Mouse (Mus musculus): ENCODE results near the gene Zfp646. TPM values are rescaled to one million over a fixed set of nuclear protein-coding genes. Genes with fewer than 3 reads are reported as not detected.
"Not testable (repeated sequence)": the region's sequence is repeated elsewhere in the genome, so short reads cannot be mapped to it uniquely, and the experiment has no call there.

The Zfp646 gene
- polyA plus RNA-seq, 1 experiment from 2014 or later: 6.3 TPM

- Histone ChIP-seq H3K9ac (replicated peaks; ENCODE audit: low read depth) (no peak overlapping the region), H3K36me3 (ENCODE audit: insufficient read depth, low read length) (peaks cover 23% of the 10 kb centered on the region; the same call in 1 of the 2 replicates), H3K4me2 (replicated peaks; ENCODE audit: low read depth, low read length) (no peak overlapping the region), H3K4me3 (ENCODE audit: low read depth, low read length) (no peak overlapping the region), H3K27me3 (replicated peaks; ENCODE audit: insufficient read depth, low read length) (no peaks in the 10 kb centered on the region), H3K9me3 (ENCODE audit: low read length) (no peaks in the 10 kb centered on the region), H3K27ac (ENCODE audit: low read length) (no peak overlapping the region), H3K4me1 (ENCODE audit: insufficient read depth, low read depth, low read length) (no peaks in the 10 kb centered on the region)
- TF ChIP-seq EP300 (IDR thresholded peaks at IDR 0.05) (no peak), CTCF (IDR thresholded peaks at IDR 0.05) (no peak)
- DNase-seq (ENCODE audit: low spot score) (no peak), ATAC-seq (no peak)
- 74% methylated on average over 3 of the region's 3 CpGs for WGBS
These were observed 11.8 kb downstream of the Zfp646 start for GRCm38 (mm10) chr7:127887781-127888180.

- ATAC-seq (no peak), DNase-seq (ENCODE audit: low spot score) (no peak)
- Histone ChIP-seq H3K4me3 (ENCODE audit: low read depth, low read length) (no peak overlapping the region), H3K4me2 (replicated peaks; ENCODE audit: low read depth, low read length) (no peak overlapping the region), H3K9me3 (ENCODE audit: low read length) (no peaks in the 10 kb centered on the region), H3K36me3 (ENCODE audit: insufficient read depth, low read length) (peaks cover 17% of the 10 kb centered on the region; the same call in 1 of the 2 replicates), H3K27ac (ENCODE audit: low read length) (no peak overlapping the region), H3K9ac (replicated peaks; ENCODE audit: low read depth) (no peak overlapping the region), H3K27me3 (replicated peaks; ENCODE audit: insufficient read depth, low read length) (no peaks in the 10 kb centered on the region), H3K4me1 (ENCODE audit: insufficient read depth, low read depth, low read length) (no peaks in the 10 kb centered on the region)
- TF ChIP-seq CTCF (IDR thresholded peaks at IDR 0.05): no peak
- TF ChIP-seq EP300 (IDR thresholded peaks at IDR 0.05): no peak
- 69% methylated on average over 3 of the region's 3 CpGs for WGBS
These were observed 12.8 kb downstream of the Zfp646 start for GRCm38 (mm10) chr7:127888821-127889220.

- DNase-seq (ENCODE audit: low spot score) (peak; percentile 58), ATAC-seq (no peak)
- H3K27ac ChIP-seq (ENCODE audit: low read length): no peak within 1 kb of the TSS
- no peaks in the 10 kb centered on the region for H3K27me3 ChIP-seq (replicated peaks; ENCODE audit: insufficient read depth, low read length)
- peaks cover 10% of the 10 kb centered on the region; the same call in 1 of the 2 replicates for H3K36me3 ChIP-seq (ENCODE audit: insufficient read depth, low read length)
- 27% methylated on average over 4 of the region's 4 CpGs for WGBS
- no peaks in the 10 kb centered on the region for H3K9me3 ChIP-seq (ENCODE audit: low read length)
- TF ChIP-seq EP300 (IDR thresholded peaks at IDR 0.05) (no peak), CTCF (IDR thresholded peaks at IDR 0.05) (no peak)
- peaks cover 6% of the 10 kb centered on the region; the same call in 1 of the 2 replicates for H3K4me1 ChIP-seq (ENCODE audit: insufficient read depth, low read depth, low read length)
- H3K9ac ChIP-seq (replicated peaks; ENCODE audit: low read depth): no peak within 1 kb of the TSS
- H3K4me3 ChIP-seq (ENCODE audit: low read depth, low read length): no peak within 1 kb of the TSS
- no peak within 1 kb of the TSS for H3K4me2 ChIP-seq (replicated peaks; ENCODE audit: low read depth, low read length)
These were observed 14.8 kb downstream of the Zfp646 start, which contains the start of gene Prss53 for GRCm38 (mm10) chr7:127890798-127891197. Gene Prss53 (minus strand): TSS chr7:127890970.

- 50% methylated on average over 5 of the region's 5 CpGs for WGBS
- DNase-seq (ENCODE audit: low spot score): peak; percentile 46
- Histone ChIP-seq H3K9me3 (ENCODE audit: low read length) (no peaks in the 10 kb centered on the region), H3K36me3 (ENCODE audit: insufficient read depth, low read length) (no peaks in the 10 kb centered on the region), H3K4me1 (ENCODE audit: insufficient read depth, low read depth, low read length) (peaks cover 6% of the 10 kb centered on the region; the same call in 1 of the 2 replicates), H3K27ac (ENCODE audit: low read length) (no peak overlapping the region), H3K4me3 (ENCODE audit: low read depth, low read length) (no peak overlapping the region), H3K9ac (replicated peaks; ENCODE audit: low read depth) (0 out of 2 replicates have a peak overlapping the region, but pooled peaks have one; percentile 48), H3K4me2 (replicated peaks; ENCODE audit: low read depth, low read length) (peak overlapping the region; percentile 76), H3K27me3 (replicated peaks; ENCODE audit: insufficient read depth, low read length) (no peaks in the 10 kb centered on the region)
- no peak for ATAC-seq
- no peak for TF ChIP-seq EP300 (IDR thresholded peaks at IDR 0.05)
- peak; percentile 12; the same call in 1 of the 2 replicates for TF ChIP-seq CTCF (IDR thresholded peaks at IDR 0.05)
These were observed 18.5 kb downstream of the Zfp646 start for GRCm38 (mm10) chr7:127894480-127894879.

- WGBS: under 1% methylated on average over 26 of the region's 26 CpGs
- Histone ChIP-seq H3K4me2 (replicated peaks; ENCODE audit: low read depth, low read length) (peak within 1 kb of the TSS; percentile 76), H3K9me3 (ENCODE audit: low read length) (no peaks in the 10 kb centered on the region), H3K4me3 (ENCODE audit: low read depth, low read length) (peak within 1 kb of the TSS; percentile 64), H3K9ac (replicated peaks; ENCODE audit: low read depth) (peak within 1 kb of the TSS; percentile 48), H3K27ac (ENCODE audit: low read length) (peak within 1 kb of the TSS; percentile 79), H3K27me3 (replicated peaks; ENCODE audit: insufficient read depth, low read length) (no peaks in the 10 kb centered on the region), H3K36me3 (ENCODE audit: insufficient read depth, low read length) (no peaks in the 10 kb centered on the region), H3K4me1 (ENCODE audit: insufficient read depth, low read depth, low read length) (peaks cover 6% of the 10 kb centered on the region; the same call in 1 of the 2 replicates)
- TF ChIP-seq EP300 (IDR thresholded peaks at IDR 0.05) (no peak), CTCF (IDR thresholded peaks at IDR 0.05) (peak; percentile 67)
- ATAC-seq (peak; percentile 98), DNase-seq (ENCODE audit: low spot score) (peak; percentile 99)
These were observed 19.4 kb downstream of the Zfp646 start, which contains the start of the genes Gm21974 and Vkorc1 for GRCm38 (mm10) chr7:127895442-127895841. Gene Gm21974 (minus strand): TSS chr7:127895454. Gene Vkorc1 (minus strand): TSS chr7:127895617.

GRCm38 (mm10) chr7:127895891-127896290 lies 19.9 kb downstream of the Zfp646 start:
- 65% methylated on average over 7 of the region's 7 CpGs for WGBS
- not testable (repeated sequence) for H3K4me3 ChIP-seq (ENCODE audit: low read depth, low read length); H3K9ac ChIP-seq (replicated peaks; ENCODE audit: low read depth); H3K36me3 ChIP-seq (ENCODE audit: insufficient read depth, low read length); H3K27ac ChIP-seq (ENCODE audit: low read length); H3K27me3 ChIP-seq (replicated peaks; ENCODE audit: insufficient read depth, low read length); H3K4me1 ChIP-seq (ENCODE audit: insufficient read depth, low read depth, low read length); ATAC-seq; H3K9me3 ChIP-seq (ENCODE audit: low read length); DNase-seq (ENCODE audit: low spot score)
- peak overlapping the region; percentile 76; the same call in 1 of the 2 replicates for H3K4me2 ChIP-seq (replicated peaks; ENCODE audit: low read depth, low read length)
